Comparison of ENCODE assay signal across 8 mouse cellular contexts in the genomic region with DNA sequence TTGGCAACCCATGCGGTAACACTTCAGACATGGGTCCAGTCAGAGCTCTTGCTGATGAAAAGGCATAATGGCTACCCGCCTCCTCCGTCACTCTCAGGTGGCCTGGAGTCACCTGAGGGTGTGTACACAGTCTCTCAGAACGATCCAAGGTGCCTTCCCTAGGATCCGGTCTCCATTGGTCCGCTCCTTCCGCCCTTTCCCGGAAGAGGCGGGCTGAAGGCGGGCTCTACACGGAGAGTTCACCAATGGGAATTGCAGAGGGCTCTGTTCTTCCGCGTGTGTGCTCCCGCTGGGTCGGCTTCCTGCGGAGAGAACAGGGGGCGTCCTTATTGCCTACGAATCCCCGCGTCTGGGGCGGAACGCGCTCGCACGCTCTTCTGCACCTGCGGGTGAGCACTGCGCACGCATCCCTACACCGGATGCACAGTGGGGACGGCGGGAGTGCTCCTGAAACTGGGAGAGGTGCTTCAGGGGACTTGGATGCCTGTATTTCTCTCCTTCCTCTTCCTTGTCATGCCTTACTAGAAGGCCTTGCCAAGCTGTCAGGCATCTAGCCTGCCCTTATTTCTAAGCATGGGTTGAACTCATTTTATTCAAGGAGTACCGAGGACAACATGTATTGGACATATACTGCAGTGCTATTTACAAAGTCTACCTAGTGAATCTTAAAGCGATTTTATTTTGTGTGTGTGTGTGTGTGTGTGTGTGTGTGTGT. TPM values are rescaled to one million over a fixed set of nuclear protein-coding genes. Genes with fewer than 3 reads are reported as not detected.
A peak's percentile ranks its signal among the peaks of the same experiment; 100 is the strongest.
DNase-seq lines count a peak whose midpoint lies in the region; ATAC-seq and TF ChIP-seq lines count a peak whose summit lies in the region.

A gene (plus strand): TSS at position 268 of the 715 bp plus-strand sequence.

- no peaks in the 10 kb centered on the region for H3K9me3 ChIP-seq in megakaryocyte, embryonic 14.5 days

- peaks cover 25% of the 10 kb centered on the region for H3K36me3 ChIP-seq in megakaryocyte, embryonic 14.5 days (replicated peaks; ENCODE audit: low read length)

- no peaks in the 10 kb centered on the region for H3K27me3 ChIP-seq in megakaryocyte, embryonic 14.5 days (replicated peaks)

- peak; percentile 99 for ATAC-seq in activated CD4-positive, CD25-positive, alpha-beta regulatory T cell, adult 4 months

- DNase-seq in gastrocnemius, adult 8-10 months (ENCODE audit: low spot score in 2 of 2), result peak; percentile 69 to 76
- DNase-seq in hindlimb bud, embryonic 11.5 days (ENCODE audit: extremely low spot score, low read depth, low spot score), result peak; percentile 67
- peak; percentile 74 to 90 for DNase-seq in left cerebral cortex, adult 8-10 months (ENCODE audit: low spot score in 2 of 2)
- DNase-seq in right cerebral cortex, postnatal 10 days (ENCODE audit: low spot score in 2 of 2), result peak; percentile 94 to 95
- DNase-seq in urinary bladder, postnatal 25 days (ENCODE audit: low spot score), result peak; percentile 73

- H3K4me1 ChIP-seq in cortical plate, adult 2 months (ENCODE audit: control insufficient read depth, insufficient read depth, low read length), result no peaks in the 10 kb centered on the region
- H3K4me1 ChIP-seq in megakaryocyte, embryonic 14.5 days, result peaks cover 31% of the 10 kb centered on the region

- TF ChIP-seq CTCF in cortical plate, adult 2 months (IDR thresholded peaks at IDR 0.05; ENCODE audit: extremely low read depth, insufficient read depth, low read length), result no peak

- H3K4me3 ChIP-seq in cortical plate, adult 2 months (ENCODE audit: insufficient read depth, low read length), result peak within 1 kb of the TSS; percentile 49
- H3K4me3 ChIP-seq in megakaryocyte, embryonic 14.5 days (replicated peaks), result peak within 1 kb of the TSS; percentile 98

- TF ChIP-seq POLR2A in cortical plate, adult 2 months (IDR thresholded peaks at IDR 0.05; ENCODE audit: extremely low read depth, insufficient read depth, low read length), result peak; percentile 81; the same call in 1 of the 2 replicates

- peak within 1 kb of the TSS; percentile 3; the same call in 1 of the 2 replicates for H3K27ac ChIP-seq in cortical plate, adult 2 months (ENCODE audit: insufficient read depth, low read length)

RNA-seq across cellular contexts. Expression of the gene that starts here (rescaled TPM):
- 10 to 100 TPM; 21.2 to 22.6 TPM for polyA plus RNA-seq in activated CD4-positive, CD25-positive, alpha-beta regulatory T cell, adult 4 months (2017; shearing (Covaris generic))
- 7.3 and 8.3 TPM in 2 replicates for polyA plus RNA-seq in cortical plate, adult 2 months (2012; rRNA removed)
- 10 to 100 TPM in 2 of 4 experiments, 1 to 10 TPM in 2; 8.3 to 10.7 (median 9.7) TPM for total RNA-seq in gastrocnemius, adult 8-10 months (2022)
- 10 to 100 TPM in 1 of 4 experiments, 1 to 10 TPM in 3; 8.2 to 10.3 (median 9.5) TPM for total RNA-seq in left cerebral cortex, adult 8-10 months (2022)
- polyA plus RNA-seq in megakaryocyte, embryonic 14.5 days (2012; ENCODE audit: insufficient read depth, low replicate concordance), result 3.6 and 17.4 TPM in 2 replicates

Comparison
In these comparisons a context has a peak if more than half of its experiments do, and no peak if none do; other contexts are left out.
1. Peak in every context shown above with its lines: DNase-seq, ATAC-seq, H3K4me3 ChIP-seq and H3K27ac ChIP-seq.